Mouse (Mus musculus): ENCODE measurements around the gene Prl7d1.
"Not testable (repeated sequence)": the region's sequence is repeated elsewhere in the genome, so short reads cannot be mapped to it uniquely, and the experiment has no call there.

Gene Prl7d1

DNA sequence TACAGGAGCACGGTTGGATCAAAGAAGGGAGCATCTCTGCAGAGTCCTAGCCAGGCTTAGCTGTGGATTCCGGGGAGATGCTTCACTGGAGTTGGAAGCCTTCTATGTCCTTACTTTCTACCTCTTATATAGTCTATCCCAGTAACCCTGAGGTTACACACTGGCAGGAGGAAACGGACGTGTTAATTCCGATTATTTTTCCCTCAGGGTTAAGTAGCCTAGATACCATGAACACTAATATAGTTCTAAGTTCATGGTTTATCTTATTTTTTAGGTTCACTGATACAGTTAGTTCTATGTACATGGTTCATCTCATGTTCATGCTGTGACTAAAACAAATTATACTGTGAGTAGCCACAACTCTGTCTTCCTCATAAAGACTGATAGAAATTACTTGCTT lies at the start of gene Prl7d1:
Prl7d1 (minus strand) TSS at position 101 of the 400 bp plus-strand sequence.
- CTCF ChIA-PET = no interaction called here

DNA sequence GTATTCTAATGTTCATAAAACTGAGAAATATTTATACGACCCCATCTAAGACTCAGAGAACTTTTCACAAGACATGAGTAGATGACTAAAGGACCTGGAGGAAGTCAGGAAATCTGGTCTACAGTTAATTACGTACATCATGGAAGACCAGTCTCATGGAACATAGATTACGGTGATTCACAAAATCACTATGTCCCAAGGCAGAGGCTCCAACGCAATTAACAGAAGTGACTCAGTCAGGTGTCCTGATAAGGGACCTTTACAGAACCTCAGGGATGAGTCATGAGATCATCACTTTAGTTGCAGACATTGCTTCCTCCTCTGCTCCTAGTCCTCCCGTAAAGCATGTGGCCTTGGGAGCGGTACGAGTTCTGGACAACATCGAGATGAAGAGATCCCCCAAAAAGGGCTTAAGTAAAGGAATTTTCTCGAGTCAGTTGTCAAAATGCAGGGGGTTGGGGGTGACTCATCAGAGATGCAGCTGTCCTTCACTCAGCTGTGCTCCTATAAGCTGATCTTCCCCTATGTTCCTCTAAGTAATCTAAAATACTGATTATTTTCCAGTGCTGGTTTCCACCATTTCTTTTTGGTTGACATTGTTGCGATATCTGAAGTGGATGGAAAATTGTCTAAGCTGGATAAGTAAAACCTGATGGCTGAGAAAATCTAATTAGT lies 18.1 kb upstream of the Prl7d1 start:
- CTCF ChIA-PET = no interaction called here

DNA sequence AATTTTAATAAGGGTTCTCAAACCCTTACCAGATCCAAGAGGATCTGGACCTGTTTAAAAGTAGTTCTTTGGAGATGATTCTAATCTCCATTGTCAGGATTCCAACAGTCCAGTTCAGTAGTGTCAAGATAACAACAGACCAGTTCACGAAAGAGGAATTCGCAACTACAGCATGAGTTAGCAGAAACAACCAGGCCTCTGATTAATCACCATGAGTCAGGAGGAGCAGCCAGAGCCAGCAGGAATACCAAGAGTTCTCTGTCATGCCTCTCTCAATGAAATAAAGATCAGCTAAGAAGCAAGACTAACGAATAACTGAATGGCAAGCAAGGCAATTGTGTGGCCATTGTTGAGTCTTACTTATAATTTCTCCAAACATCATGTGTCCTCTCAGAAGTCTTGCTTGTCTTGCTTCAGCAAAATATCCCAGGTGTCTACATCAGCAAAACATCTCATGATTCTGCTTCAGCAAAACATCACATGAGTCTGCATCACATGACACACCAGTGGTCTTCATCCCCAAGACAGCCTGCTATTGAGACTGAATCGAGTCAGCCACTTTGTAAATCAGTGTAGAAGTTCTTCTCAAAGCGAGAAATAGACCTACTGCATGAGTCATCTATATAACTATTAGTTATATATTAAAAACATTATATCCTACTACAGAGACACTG lies 13.9 kb upstream of the Prl7d1 start:
- CTCF ChIA-PET = not testable (repeated sequence)

DNA sequence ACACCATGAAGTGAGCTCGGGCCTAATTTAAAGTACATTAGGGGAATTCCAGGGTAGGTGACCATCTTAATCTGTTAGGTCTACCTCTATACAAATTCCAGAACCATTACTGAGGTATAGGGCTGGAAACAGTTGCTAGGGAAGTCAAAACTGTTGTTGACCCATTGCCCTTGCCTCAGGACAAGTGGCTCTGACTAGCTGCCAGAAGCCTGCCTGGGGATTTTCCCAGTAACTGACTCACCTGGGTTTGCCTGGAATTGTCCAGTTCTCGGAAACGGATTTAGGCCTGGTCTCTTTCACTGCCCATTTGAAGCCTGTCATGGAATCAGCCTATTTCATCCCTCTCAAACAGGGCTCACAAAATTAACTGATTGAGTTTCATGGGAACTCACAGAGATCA lies 8.5 kb upstream of the Prl7d1 start:
- CTCF ChIA-PET = not testable (repeated sequence)

DNA sequence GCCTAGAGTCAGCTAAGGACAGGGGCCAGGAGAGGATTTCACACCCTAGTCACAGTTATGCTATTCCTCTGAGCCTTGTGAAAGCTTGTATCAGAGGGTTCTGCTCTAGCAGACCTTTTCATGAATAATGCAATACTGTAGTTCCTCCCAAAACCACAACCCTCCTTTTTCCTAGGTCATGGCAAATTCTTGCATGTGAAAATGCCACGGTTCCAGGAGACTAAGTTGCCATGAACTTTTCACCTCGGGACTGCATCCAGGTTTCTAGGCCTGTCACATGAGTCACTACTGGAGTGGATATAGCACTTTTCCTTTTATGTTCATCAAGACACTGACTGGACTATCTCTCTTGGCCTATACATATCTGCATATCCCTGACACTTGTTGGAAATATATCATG lies 10.0 kb downstream of the Prl7d1 start:
- CTCF ChIA-PET = no interaction called here

DNA sequence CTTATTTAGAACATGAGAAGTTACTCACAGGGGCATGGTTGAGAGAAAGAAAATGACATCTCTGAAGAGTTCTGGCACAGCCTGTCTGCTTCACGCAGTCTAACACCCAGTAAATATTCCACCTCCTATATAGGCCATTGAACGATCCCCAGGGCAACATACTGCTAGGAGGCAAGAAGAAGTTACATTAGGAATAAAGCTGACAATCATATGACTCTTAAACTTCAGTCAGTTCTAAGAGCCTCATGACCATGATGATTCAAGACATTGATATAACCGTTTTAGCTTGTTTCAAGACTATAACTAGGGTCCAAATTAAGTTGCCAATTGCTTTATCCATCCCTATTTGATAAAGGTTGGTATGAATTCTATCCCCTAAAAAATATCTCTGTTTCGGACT lies 48.6 kb downstream of the Prl7d1 start, which contains the start of gene Prl7a2:
Prl7a2 (minus strand) TSS at position 101 of the 400 bp plus-strand sequence.
- CTCF ChIA-PET = no interaction called here

DNA sequence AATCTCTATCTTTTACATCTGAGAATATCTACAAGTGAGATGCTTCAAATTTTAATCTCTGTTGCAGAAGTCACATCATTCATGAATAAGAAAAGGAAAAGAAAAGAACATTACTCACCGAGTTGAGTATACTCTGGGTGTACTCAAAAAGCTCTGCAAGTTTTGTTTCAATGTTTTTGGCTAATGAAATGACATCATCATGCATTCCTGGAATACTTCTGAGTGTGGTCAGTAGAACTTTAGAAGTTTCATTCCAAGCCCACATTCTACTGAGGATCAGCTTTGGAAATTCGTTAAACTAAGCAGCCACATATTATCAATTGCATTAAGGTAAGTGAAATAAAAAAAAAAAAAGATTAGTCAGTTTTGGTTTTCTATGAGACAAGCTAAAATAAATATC lies 55.8 kb downstream of the Prl7d1 start:
- CTCF ChIA-PET = no interaction called here

Data from spleen, embryonic (tissue).